Mouse (Mus musculus) gastrocnemius, adult 8-10 months (tissue): ENCODE measurements around the gene Atg9a. TPM values are rescaled to one million over a fixed set of nuclear protein-coding genes. Genes with fewer than 3 reads are reported as not detected.

Experiments
- DNase-seq, 2 experiments: peaks; one replicate each; pipeline ENCODE4 v3.0.0; 2022; ENCODE audit warnings: low spot score in 2 of 2
- total RNA-seq, 4 experiments: library from RNA; stranded (reverse); gene quantifications; 2 replicates each; pipeline ENCODE4 v1.2.4; 2022

Gene Atg9a
- total RNA-seq, 4 experiments from 2014 or later, result 98.1 to 122 (median 111) TPM

DNA sequence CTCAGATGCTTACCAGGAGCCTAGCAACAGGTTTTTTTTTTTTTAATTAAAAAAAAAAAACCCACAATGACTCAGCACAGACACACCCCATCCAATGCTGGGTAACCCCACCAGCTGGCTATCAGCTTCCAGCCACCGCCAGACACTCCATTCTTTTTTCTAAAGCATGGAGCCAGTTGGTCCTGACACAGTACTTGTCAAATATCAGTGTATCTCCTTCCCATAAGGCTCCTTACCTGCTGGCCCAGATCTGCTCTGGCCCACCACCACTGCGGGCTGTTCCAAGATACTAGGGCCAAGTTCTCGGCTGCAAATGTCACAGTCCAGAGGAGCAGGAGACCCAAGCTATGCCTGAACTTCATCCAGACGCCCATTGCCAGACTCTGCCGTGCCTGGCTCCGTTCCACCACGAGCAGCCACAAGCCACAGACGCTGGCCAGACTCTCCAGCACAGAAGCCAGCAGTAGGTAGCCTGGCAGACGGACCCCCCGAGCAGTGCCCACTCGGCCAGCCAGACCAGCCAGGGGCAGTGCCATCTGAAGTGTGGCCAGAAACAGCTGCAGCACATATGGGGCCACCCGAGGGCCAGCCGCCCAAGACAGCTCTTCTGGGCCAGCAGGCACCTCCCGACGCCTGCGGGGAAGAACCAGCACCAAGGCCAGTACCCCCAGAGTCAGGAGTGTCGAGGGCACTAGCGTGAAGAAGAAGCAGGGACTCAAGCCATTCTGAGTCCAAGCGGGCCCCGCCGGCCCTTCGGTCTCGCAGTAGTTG is 12.5 kb downstream of the Atg9a start:
- peak in 1 of 2 experiments; percentile 40 for DNase-seq

DNA sequence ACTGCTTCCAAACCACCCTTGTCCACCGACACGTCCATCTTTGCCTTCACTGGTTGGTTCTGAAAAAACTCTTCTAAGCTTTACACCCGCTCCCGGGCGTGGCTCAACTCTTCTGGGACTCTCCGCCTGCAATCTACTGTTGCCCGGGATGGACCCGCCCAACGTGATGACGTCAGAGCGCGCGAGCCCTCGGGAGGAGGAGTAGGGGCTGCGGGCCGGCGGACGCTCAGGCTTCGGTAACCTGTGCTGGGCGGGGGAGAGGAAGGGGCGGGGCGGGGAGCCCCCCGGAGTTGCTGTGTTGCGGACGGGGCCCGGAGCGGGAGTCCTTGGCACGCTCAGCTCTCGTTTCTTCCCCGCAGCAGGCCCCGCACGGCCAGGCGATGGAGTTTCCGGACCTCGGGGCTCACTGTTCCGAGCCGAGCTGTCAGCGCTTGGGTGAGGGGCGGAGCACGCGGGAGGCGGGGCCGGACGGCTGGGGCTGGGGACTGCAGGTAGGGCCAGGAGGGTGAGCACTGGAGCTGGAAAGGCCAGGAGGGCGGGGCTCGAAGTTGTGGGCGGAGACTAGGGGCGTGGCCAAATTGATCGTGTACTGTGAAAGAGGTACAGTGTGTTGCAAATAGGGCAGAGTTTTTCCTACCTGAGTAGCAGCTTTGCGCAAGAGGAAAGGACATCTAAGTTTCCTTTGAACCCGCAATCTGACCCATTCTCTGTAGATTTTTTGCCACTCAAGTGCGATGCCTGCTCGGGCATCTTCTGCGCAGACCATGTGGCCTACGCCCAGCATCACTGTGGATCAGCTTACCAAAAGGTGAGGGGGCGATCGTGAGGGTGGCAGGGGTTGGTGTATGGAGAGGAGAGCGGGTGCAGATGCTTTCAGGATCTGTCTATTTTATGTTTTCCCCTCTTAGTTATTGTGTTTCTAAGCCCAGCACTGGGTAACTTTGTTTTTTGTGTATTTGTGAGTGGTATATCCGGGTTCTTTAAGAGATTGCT is 23.2 kb downstream of the Atg9a start, which contains the start of gene Zfand2b:
Zfand2b (plus strand) TSS at position 175 of the 993 bp plus-strand sequence.
- DNase-seq, result peak; percentile 95 to 96

- DNase-seq, result no peak
Observed at GRCm38 (mm10) chr1:75168093-75168471, 23.9 kb downstream of the Atg9a start.

- DNase-seq, result no peak
Observed at GRCm38 (mm10) chr1:75160256-75160617, 31.8 kb downstream of the Atg9a start.

DNA sequence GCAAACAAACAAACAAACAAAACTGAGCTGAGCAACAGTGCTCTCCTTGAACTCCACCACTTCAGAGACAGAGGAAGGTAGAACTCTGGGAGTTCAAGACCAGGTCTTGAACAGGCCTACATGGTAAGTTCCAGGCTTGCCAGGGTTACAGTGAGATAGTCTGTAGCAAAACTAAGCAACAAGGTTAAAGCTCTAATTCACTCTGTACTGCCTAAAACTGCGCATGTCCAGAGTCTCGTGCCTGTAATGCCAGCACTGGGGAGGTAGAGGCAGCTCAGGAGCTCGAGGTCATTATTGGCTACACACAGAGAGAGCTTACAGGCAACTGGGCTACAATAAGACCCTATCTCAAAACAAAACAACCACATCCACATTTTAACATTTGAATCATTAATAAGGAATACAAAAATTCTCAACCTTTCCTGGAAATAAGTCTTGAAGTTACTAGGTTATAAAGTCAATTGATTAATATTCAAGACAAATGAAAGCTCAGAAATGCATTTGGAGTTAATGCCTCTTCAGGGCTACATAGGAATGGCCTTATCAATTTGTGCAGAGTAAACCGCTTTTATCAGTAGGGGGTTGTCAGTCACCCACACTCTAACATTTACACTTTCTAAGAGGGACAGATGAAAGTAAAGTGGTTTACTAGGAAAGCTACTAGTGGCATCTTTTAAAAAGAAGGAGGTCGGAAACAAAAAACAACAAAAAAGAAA is 32.3 kb downstream of the Atg9a start:
- DNase-seq, result no peak

DNA sequence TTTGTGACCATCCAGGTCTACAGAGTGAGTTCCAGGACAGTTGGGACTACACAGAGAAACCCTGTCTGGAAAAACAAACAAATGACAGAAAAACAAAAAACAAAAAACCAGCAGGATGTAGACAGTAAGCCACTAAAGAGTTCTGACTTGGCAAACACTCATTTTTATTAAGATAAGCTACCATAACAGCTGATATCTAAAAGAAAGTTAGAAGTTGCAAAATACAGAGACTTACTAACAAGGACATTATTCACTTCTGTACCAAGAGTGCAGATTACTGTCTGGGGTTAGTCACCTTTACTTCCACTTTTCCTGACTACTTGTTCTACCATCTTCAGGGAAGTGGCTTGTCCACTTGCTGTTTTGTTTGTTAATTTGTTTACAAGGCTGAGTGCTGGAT is 33.0 kb downstream of the Atg9a start:
- DNase-seq, result no peak

- DNase-seq, result no peak
Observed at GRCm38 (mm10) chr1:75155837-75156236, 36.2 kb downstream of the Atg9a start.

GRCm38 (mm10) chr1:75148727-75149126 is 43.3 kb downstream of the Atg9a start:
- DNase-seq, result no peak

GRCm38 (mm10) chr1:75147411-75148135 is 44.4 kb downstream of the Atg9a start:
- DNase-seq, result no peak

GRCm38 (mm10) chr1:75145589-75145988 is 46.4 kb downstream of the Atg9a start:
- no peak for DNase-seq

DNA sequence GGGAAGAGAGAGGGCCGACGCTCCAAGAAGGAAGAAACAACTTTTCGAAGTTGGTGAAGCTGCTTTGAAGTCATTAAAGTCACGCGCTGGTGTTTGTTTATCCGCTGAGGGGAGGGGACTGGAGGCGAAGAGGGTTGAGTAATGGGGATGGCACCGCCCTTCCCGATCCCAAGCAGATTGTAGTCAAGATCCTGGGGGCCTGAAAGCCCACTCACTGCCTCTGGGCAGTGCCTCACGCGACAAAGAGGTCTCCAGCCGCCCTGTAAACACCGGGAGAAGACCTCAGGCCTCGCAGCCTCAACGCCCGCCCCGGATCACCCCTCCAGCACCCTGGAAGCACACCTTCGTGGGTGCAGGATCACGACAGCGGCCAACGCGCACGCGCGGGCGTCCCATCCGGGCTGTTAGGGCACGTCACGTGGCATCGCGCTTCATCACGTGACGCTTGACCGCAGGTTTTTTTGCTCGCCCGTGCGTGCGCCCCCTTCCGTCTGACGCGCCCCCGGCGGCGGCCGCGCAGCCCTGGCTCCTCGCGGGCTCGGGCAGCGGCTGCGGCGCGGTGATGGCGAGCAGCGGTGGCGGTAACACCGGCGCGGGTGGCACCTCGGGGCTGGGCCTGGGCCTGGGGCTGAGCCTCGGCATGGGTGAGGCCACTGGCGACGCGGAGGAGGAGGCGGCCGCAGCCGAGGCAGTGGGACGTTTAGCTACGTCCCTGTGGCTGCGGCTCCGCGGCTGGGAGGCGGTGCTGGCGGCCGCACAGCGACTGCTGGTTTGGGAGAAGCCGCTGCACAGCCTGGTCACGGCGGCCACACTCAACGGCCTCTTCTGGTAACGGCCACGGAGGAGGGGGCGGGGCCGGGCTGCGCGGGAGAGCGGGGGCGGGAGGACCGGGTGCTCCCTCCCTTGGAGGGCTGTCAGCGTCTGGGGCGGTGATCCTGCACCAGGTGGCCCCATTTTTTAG is 49.4 kb downstream of the Atg9a start, which contains the start of the genes Cnppd1 and Retreg2:
Cnppd1 (minus strand) TSS at position 411 of the 961 bp plus-strand sequence.
Retreg2 (plus strand) TSS at position 478 of the 961 bp plus-strand sequence.
- DNase-seq, result peak; percentile 92 to 96

- DNase-seq, result peak; percentile 36 to 46
Observed at GRCm38 (mm10) chr1:75141486-75142190, 50.4 kb downstream of the Atg9a start.

DNA sequence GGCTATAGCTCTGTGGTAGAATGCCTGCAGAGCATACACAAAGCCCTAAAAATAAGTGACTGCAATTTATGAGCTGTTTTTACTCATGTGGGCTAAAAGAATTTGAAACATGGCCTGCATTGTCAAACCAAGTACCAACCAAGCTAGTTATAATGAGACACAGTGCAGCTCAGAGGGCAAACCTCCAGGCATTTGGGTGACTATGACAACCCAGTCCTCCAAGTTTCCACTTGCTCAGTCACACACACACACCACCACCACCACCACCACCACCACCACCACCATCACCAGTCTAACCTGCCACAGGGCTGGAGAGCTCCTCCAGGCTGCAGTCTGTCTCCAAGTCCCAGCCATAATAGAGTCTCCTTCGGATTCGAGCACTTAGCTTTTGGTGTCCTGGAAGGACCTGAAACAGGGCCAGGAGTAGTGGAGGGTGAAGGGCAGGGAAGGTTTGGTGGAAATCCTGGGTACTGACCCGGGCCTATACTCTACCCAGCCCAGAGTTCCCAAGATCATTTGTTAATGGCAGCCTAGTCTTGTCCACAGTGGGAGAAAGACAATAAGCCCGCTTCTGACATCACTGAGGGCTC is 51.3 kb downstream of the Atg9a start:
- DNase-seq, result no peak

GRCm38 (mm10) chr1:75138448-75138847 is 53.5 kb downstream of the Atg9a start:
- DNase-seq, result no peak

- DNase-seq, result no peak
Observed at GRCm38 (mm10) chr1:75136730-75137129, 55.3 kb downstream of the Atg9a start.

DNA sequence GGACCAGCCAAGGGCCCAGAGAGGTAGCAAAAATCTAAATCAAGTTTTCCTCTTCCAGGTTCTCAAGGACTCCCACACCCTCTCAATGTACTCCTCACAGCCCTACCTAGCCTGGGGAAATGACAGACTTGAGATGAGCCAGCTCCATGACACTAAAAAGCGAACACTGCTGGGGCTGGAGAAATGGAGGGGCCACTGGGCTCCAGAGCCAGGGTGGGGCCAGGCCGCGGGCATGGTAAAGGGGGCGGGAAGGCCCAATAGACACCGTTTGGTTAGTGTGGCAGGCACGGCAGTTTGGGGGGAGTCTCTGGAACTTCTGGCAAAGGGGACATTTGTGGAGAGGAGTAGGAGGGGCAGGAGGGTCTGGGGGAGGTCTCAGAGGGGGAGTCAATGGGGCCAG is 55.7 kb downstream of the Atg9a start:
- DNase-seq, result no peak

- DNase-seq, result no peak
Observed at GRCm38 (mm10) chr1:75133421-75134207, 58.4 kb downstream of the Atg9a start, which contains the start of gene Slc23a3. Gene Slc23a3 (minus strand): TSS chr1:75133890.
